ENCODE assay signal across 9 mouse cellular contexts in the genomic region with DNA sequence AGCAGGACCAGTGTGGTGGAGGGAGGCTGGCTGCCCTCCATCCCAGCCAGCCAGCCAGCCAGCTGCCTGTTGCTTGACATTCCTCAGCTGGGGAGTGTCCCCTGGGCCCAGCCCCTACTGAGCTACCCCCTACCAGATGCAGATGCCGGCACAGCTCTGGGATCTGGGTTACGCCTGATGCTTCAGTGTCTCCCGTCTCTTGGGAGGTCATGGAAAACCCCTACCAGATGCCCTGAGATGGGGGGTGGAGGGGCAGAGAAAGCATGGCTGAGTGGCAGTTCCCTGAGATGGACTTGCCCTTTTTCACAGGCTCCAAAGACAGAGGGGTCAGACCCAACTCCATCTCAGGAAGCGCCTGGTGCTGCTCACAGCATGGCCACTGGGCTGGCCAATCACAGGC. TPM values are rescaled to one million over a fixed set of nuclear protein-coding genes. Genes with fewer than 3 reads are reported as not detected.
DNase-seq lines count a peak whose midpoint lies in the region; ATAC-seq and TF ChIP-seq lines count a peak whose summit lies in the region.
"Had no signal": no experiment of that assay in that cellular context is flagged by ENCODE, and none has a peak within 500 bp of the region (broad histone marks: within the 10 kb centered on the region; RNA-seq: fewer than 3 reads in every experiment).

No protein-coding gene starts in this region.

- H3K9ac ChIP-seq in forebrain, embryonic 16.5 days (replicated peaks; ENCODE audit: low read depth, low read length) = peak overlapping the region; percentile 28; the same call in 1 of the 2 replicates
- H3K9ac ChIP-seq in liver, embryonic 16.5 days (ENCODE audit: low read depth, low read length) = no peak overlapping the region
- 0 out of 2 replicates have a peak overlapping the region, but pooled peaks have one; percentile 9 for H3K9ac ChIP-seq in stomach, embryonic 16.5 days (ENCODE audit: low read length)
- H3K9ac ChIP-seq: liver, embryonic 14.5 days had no signal

- 0 out of 2 replicates have a peak, but pooled peaks have one; percentile 25 for TF ChIP-seq CTCF in thymus, adult 2 months (IDR thresholded peaks at IDR 0.05; ENCODE audit: borderline replicate concordance, control insufficient read depth, extremely low read depth, insufficient read depth, low read length, poor library complexity)

- no peaks in the 10 kb centered on the region for H3K27me3 ChIP-seq in thymus, adult 2 months (ENCODE audit: control insufficient read depth, insufficient read depth, low read length)
- no peaks in the 10 kb centered on the region for H3K27me3 ChIP-seq in forebrain, embryonic 16.5 days (replicated peaks; ENCODE audit: control insufficient read depth, insufficient read depth, low read length)
- peaks cover 2% of the 10 kb centered on the region; the same call in 1 of the 2 replicates for H3K27me3 ChIP-seq in liver, embryonic 16.5 days (ENCODE audit: control insufficient read depth, insufficient read depth, low read depth, low read length)
- no peaks in the 10 kb centered on the region for H3K27me3 ChIP-seq in stomach, embryonic 16.5 days (ENCODE audit: control insufficient read depth, insufficient read depth, low read length)

- TF ChIP-seq POLR2A in thymus, adult 2 months (IDR thresholded peaks at IDR 0.05; ENCODE audit: control insufficient read depth, extremely low read depth, insufficient read depth, low read length, poor library complexity) = no peak

- 80% methylated on average over 4 of the region's 4 CpGs for WGBS in thymus, adult 2 months
- 61% methylated on average over 4 of the region's 4 CpGs for WGBS in forebrain, embryonic 16.5 days
- 77% methylated on average over 4 of the region's 4 CpGs for WGBS in liver, embryonic 16.5 days (ENCODE audit: insufficient replicate concordance)
- WGBS in stomach, embryonic 16.5 days = 49% methylated on average over 4 of the region's 4 CpGs

- H3K4me3 ChIP-seq in thymus, adult 2 months (ENCODE audit: control insufficient read depth, insufficient read depth, low read length) = no peak overlapping the region
- no peak overlapping the region for H3K4me3 ChIP-seq in forebrain, embryonic 16.5 days (replicated peaks; ENCODE audit: low read length)
- H3K4me3 ChIP-seq in liver, embryonic 16.5 days (ENCODE audit: low read depth, low read length) = no peak overlapping the region
- H3K4me3 ChIP-seq in stomach, embryonic 16.5 days (replicated peaks; ENCODE audit: low read length) = no peak overlapping the region

- H3K9me3 ChIP-seq in forebrain, embryonic 16.5 days (ENCODE audit: control insufficient read depth, low read length) = no peaks in the 10 kb centered on the region
- no peaks in the 10 kb centered on the region for H3K9me3 ChIP-seq in liver, embryonic 16.5 days (replicated peaks; ENCODE audit: control insufficient read depth, low read length)
- no peaks in the 10 kb centered on the region for H3K9me3 ChIP-seq in stomach, embryonic 16.5 days (replicated peaks; ENCODE audit: control insufficient read depth, low read length)

- no peak for DNase-seq in thymus, adult 2 months
- DNase-seq in thymus, postnatal 4 days = no peak
- no peak for DNase-seq in urinary bladder, postnatal 4 days (ENCODE audit: low spot score in 2 of 2)
- DNase-seq in spleen, postnatal 10 days (ENCODE audit: low spot score in 2 of 2) = no peak
- DNase-seq in layer of hippocampus, postnatal 14 days (ENCODE audit: low spot score in 2 of 2) = no peak

- peak overlapping the region; percentile 13; the same call in 1 of the 2 replicates for H3K4me2 ChIP-seq in forebrain, embryonic 16.5 days (ENCODE audit: low read length)
- no peak overlapping the region for H3K4me2 ChIP-seq in liver, embryonic 16.5 days (ENCODE audit: low read depth, low read length)
- peak overlapping the region; percentile 23; the same call in 1 of the 2 replicates for H3K4me2 ChIP-seq in stomach, embryonic 16.5 days (ENCODE audit: low read depth, low read length)

- ATAC-seq in forebrain, embryonic 16.5 days = no peak
- no peak for ATAC-seq in liver, embryonic 16.5 days (ENCODE audit: low read depth)
- ATAC-seq in stomach, embryonic 16.5 days (ENCODE audit: insufficient read depth, low FRiP score) = no peak

- peaks cover 66% of the 10 kb centered on the region for H3K4me1 ChIP-seq in thymus, adult 2 months (replicated peaks; ENCODE audit: control insufficient read depth, insufficient read depth, low read length)
- H3K4me1 ChIP-seq in forebrain, embryonic 16.5 days (replicated peaks; ENCODE audit: control insufficient read depth, insufficient read depth, low read length) = peaks cover 85% of the 10 kb centered on the region
- peaks cover 72% of the 10 kb centered on the region for H3K4me1 ChIP-seq in liver, embryonic 16.5 days (ENCODE audit: control insufficient read depth, low read depth, low read length)
- H3K4me1 ChIP-seq in stomach, embryonic 16.5 days (ENCODE audit: control insufficient read depth, insufficient read depth, low read length) = peaks cover 84% of the 10 kb centered on the region

- H3K36me3 ChIP-seq in thymus, adult 2 months (ENCODE audit: control insufficient read depth, insufficient read depth, low read length) = no peaks in the 10 kb centered on the region
- H3K36me3 ChIP-seq in forebrain, embryonic 16.5 days (ENCODE audit: control insufficient read depth, insufficient read depth) = no peaks in the 10 kb centered on the region
- H3K36me3 ChIP-seq in liver, embryonic 16.5 days (ENCODE audit: control insufficient read depth, insufficient read depth) = no peaks in the 10 kb centered on the region
- no peaks in the 10 kb centered on the region for H3K36me3 ChIP-seq in stomach, embryonic 16.5 days (ENCODE audit: control insufficient read depth, insufficient read depth, low read length)

- H3K27ac ChIP-seq in thymus, adult 2 months (ENCODE audit: control insufficient read depth, insufficient read depth, low read length) = peak overlapping the region; percentile 93
- H3K27ac ChIP-seq in forebrain, embryonic 16.5 days (ENCODE audit: low read length) = no peak overlapping the region
- H3K27ac ChIP-seq in liver, embryonic 16.5 days (ENCODE audit: low read length) = peak overlapping the region; percentile 31
- peak overlapping the region; percentile 70 for H3K27ac ChIP-seq in stomach, embryonic 16.5 days (ENCODE audit: low read length)
- H3K27ac ChIP-seq: liver, embryonic 14.5 days had no signal

RNA-seq across cellular contexts. Expression of a gene that starts 5.4 kb away (rescaled TPM):
- 224 and 247 TPM in 2 replicates for polyA plus RNA-seq in thymus, adult 2 months (2012; rRNA removed)
- polyA plus RNA-seq in forebrain, embryonic 16.5 days (2015; fragmentation: Nextera tagmentation; extraction: Ambion mirVana) = 78.3 and 80.5 TPM in 2 replicates
- 1.3 TPM in 2 replicates for polyA plus RNA-seq in liver, embryonic 16.5 days (2015; fragmentation: Nextera tagmentation; extraction: Ambion mirVana)
- 2.2 and 2.3 TPM in 2 replicates for polyA plus RNA-seq in stomach, embryonic 16.5 days (2015; fragmentation: Nextera tagmentation; extraction: Ambion mirVana)
- total RNA-seq in layer of hippocampus, postnatal 14 days (2021) = 100 to 1,000 TPM in 1 of 2 experiments, 10 to 100 TPM in 1; 98.6 to 105 TPM

Comparison
In these comparisons a context has a peak if more than half of its experiments do, and no peak if none do; other contexts are left out.
1. RNA of a gene that starts 5.4 kb away (polyA plus RNA-seq): 224 to 247 TPM in thymus, adult 2 months and 78.3 to 80.5 TPM in forebrain, embryonic 16.5 days; 2.2 to 2.3 TPM in stomach, embryonic 16.5 days and 1.3 TPM in liver, embryonic 16.5 days; every median in the first group is over 10 times any median in the second.